Mouse (Mus musculus) layer of hippocampus, postnatal 36 days (tissue): Measurements from ENCODE around the gene Slc5a7. TPM values are rescaled to one million over a fixed set of nuclear protein-coding genes. Genes with fewer than 3 reads are reported as not detected.
A peak's percentile ranks its signal among the peaks of the same experiment; 100 is the strongest.

Experiments used
- DNase-seq, 2 experiments: peaks; one replicate each; pipeline ENCODE4 v3.0.0; 2022
- total RNA-seq, 2 experiments: library from RNA; stranded (reverse); gene quantifications; 2 replicates each; pipeline ENCODE4 v1.2.3; 2021

Slc5a7 gene
- total RNA-seq = under 1 TPM; 0.37 to 0.51 TPM

DNA sequence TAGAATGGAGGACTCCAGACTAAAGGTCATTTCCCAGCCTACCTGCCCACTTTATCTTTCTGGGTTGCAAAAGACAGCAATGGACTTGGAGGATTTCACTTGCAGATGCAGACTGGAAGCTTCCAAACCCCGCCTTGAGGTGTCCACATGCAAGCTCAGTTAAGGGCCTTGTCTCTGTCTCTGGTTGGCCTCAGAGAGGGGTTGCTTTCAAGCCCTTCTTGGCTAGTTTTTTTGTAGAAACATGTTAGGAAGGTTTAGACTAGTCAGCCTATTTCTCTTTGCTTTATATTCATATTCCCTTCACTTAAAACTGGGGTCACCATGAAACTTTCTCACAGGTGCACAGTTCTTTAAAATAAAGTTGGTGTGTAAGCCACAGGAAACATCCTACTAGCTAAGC, at the start of gene Slc5a7:
Slc5a7 (minus strand) TSS at position 101 of the 400 bp plus-strand sequence.
- DNase-seq = peak in 1 of 2 experiments; percentile 0

DNA sequence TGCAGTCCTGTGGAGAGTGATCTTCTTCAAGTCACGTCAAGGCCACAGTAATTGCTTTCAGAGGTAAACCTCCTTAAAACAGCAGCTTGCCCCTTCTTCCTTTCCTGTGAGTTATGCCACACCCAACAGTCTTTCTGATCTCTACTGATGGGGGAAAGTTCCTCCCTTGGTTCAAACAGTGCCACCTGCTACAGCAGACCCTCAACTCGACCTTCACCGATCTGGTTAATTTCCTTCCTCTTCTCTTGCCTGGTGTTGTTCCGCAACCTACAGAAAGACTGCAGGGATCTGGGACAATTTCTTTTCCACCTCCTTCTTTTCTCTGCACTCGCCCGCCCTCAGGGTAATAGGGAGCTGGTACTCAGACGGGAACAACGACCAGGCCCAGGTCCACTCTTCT, 48.8 kb upstream of the Slc5a7 start:
- DNase-seq = no peak

DNA sequence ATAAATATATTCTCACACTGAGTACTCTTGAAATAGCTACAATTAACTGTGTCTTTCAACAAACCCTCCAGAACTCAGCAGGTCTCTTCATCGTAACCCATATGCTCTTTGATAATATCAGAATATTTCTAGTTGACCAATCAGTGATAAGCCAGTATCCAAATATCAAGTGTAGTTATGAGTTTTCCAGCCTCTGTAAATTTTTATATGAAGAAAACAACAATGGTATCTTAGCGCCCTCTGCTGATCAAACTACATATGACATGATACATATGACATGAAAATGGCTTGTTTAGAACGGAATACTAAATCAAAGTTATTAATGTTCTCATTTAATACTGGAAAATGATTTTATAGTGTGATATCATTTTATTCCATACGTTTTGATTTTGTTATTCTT, 44.6 kb upstream of the Slc5a7 start:
- DNase-seq = no peak

DNA sequence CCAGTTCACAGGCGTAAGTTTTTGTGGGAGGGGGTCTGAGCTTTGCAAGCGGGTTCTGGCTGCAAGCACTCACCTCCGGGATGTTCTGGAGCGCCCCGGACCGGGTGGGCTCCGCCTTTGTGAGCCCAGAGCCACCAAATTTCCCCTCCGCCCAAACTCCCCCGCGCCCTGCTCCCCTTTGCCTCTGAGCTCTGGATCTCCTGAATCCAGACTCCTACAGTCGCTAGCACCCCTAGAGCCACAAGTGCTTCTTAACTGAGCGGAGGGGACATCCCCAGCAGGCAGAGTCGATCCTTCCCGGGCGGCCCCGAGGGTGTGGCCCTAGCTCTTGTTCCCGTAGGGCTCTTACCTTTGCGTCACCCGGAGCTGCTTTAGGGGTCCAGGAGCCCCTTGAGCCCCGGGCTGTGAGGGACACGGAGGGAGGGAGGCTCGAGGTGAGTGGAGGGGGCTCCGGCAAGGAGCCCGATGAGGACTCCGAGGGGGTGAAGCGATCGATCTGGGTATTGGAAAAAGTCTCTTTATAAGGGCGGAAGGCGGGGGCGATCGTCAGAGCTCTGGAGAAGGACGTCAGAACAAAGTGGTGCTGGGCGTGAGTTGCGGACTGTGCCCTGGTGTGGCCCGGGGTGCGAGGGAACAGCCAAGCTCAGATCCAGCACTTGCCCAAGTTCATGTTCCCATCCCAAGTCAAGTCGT, 456 bp downstream of the Slc5a7 start:
- DNase-seq = peak; percentile 1

- no peak for DNase-seq
Measured at GRCm38 (mm10) chr17:54250783-54251182, 48.1 kb downstream of the Slc5a7 start.

- DNase-seq = no peak
Measured at GRCm38 (mm10) chr17:54243650-54244300, 55.1 kb downstream of the Slc5a7 start.

- no peak for DNase-seq
Measured at GRCm38 (mm10) chr17:54239435-54239834, 59.4 kb downstream of the Slc5a7 start.
